Mouse (Mus musculus): ENCODE data around the gene Gemin5. TPM values are rescaled to one million over a fixed set of nuclear protein-coding genes. Genes with fewer than 3 reads are reported as not detected.
"Not testable (repeated sequence)": the region's sequence is repeated elsewhere in the genome, so short reads cannot be mapped to it uniquely, and the experiment has no call there.

The Gemin5 gene
- polyA plus RNA-seq (2012; fragmentation: generic; extraction: Trizol): 18.7 TPM

GRCm38 (mm10) chr11:58168167-58168915 lies at the start of gene Gemin5:
TSS of gene Gemin5 (minus strand) at chr11:58168539.
- Histone ChIP-seq H3K4me3 (peak within 1 kb of the TSS; percentile 55), H3K79me2 (ENCODE audit: control insufficient read depth, insufficient read depth) (peaks cover 15% of the 10 kb centered on the region), H3K36me3 (ENCODE audit: control insufficient read depth, insufficient read depth) (peaks cover 10% of the 10 kb centered on the region), H3K27me3 (ENCODE audit: control insufficient read depth, insufficient read depth, insufficient read length) (no peaks in the 10 kb centered on the region), H3K4me2 (ENCODE audit: low read depth) (peak within 1 kb of the TSS; percentile 86), H3ac (ENCODE audit: control insufficient read depth, insufficient read length) (peak within 1 kb of the TSS; percentile 79)
- TF ChIP-seq CEBPB (IDR thresholded peaks at IDR 0.05; ENCODE audit: insufficient read depth, poor library complexity, severe bottlenecking) (no peak), POLR2AphosphoS2 (IDR thresholded peaks at IDR 0.05; ENCODE audit: insufficient read length, low read depth) (peak; percentile 85), REST (IDR thresholded peaks at IDR 0.05; ENCODE audit: insufficient read depth, insufficient read length) (no peak), POLR2A (IDR thresholded peaks at IDR 0.05; ENCODE audit: insufficient read length, low read depth) (peak; percentile 94), MYOD1 (IDR thresholded peaks at IDR 0.05; ENCODE audit: control insufficient read depth in 1 of 3, insufficient read length in 2 of 3, low read depth in 2 of 3) (peak in 1 of 3 experiments; percentile 22), SRF (IDR thresholded peaks at IDR 0.05; ENCODE audit: control insufficient read depth, insufficient read length, low read depth) (no peak), USF1 (IDR thresholded peaks at IDR 0.05; ENCODE audit: low read depth) (peak; percentile 1), TCF3 (IDR thresholded peaks at IDR 0.05; ENCODE audit: insufficient read length, low read depth) (no peak), MYOG (IDR thresholded peaks at IDR 0.05; ENCODE audit: control insufficient read depth in 1 of 3, insufficient read depth in 1 of 3, insufficient read length in 2 of 3, low read depth in 2 of 3) (peak in 1 of 3 experiments; percentile 12), E2F4 (IDR thresholded peaks at IDR 0.05; ENCODE audit: insufficient read depth) (no peak), MAX (IDR thresholded peaks at IDR 0.05; ENCODE audit: low read depth) (no peak)

GRCm38 (mm10) chr11:58216823-58217222 lies 48.5 kb upstream of the Gemin5 start:
- Histone ChIP-seq H3K79me2 (ENCODE audit: control insufficient read depth, insufficient read depth) (no peaks in the 10 kb centered on the region), H3ac (ENCODE audit: control insufficient read depth, insufficient read length) (no peak overlapping the region), H3K4me2 (ENCODE audit: low read depth) (no peak overlapping the region), H3K4me3 (no peak overlapping the region), H3K36me3 (ENCODE audit: control insufficient read depth, insufficient read depth) (no peaks in the 10 kb centered on the region), H3K27me3 (ENCODE audit: control insufficient read depth, insufficient read depth, insufficient read length) (no peaks in the 10 kb centered on the region)
- TF ChIP-seq SRF (IDR thresholded peaks at IDR 0.05; ENCODE audit: control insufficient read depth, insufficient read length, low read depth) (no peak), CEBPB (IDR thresholded peaks at IDR 0.05; ENCODE audit: insufficient read depth, poor library complexity, severe bottlenecking) (peak; percentile 63)

- H3ac ChIP-seq (ENCODE audit: control insufficient read depth, insufficient read length): no peak overlapping the region
- H3K4me3 ChIP-seq: no peak overlapping the region
- no peak overlapping the region for H3K4me2 ChIP-seq (ENCODE audit: low read depth)
- no peak for TF ChIP-seq MYOG (IDR thresholded peaks at IDR 0.05; ENCODE audit: control insufficient read depth in 1 of 3, insufficient read depth in 1 of 3, insufficient read length in 2 of 3, low read depth in 2 of 3)
- no peak for TF ChIP-seq MAX (IDR thresholded peaks at IDR 0.05; ENCODE audit: low read depth)
- no peak for TF ChIP-seq MYOD1 (IDR thresholded peaks at IDR 0.05; ENCODE audit: control insufficient read depth in 1 of 3, insufficient read length in 2 of 3, low read depth in 2 of 3)
- TF ChIP-seq REST (IDR thresholded peaks at IDR 0.05; ENCODE audit: insufficient read depth, insufficient read length): no peak
- TF ChIP-seq USF1 (IDR thresholded peaks at IDR 0.05; ENCODE audit: low read depth): no peak
- H3K79me2 ChIP-seq (ENCODE audit: control insufficient read depth, insufficient read depth): no peaks in the 10 kb centered on the region
- H3K36me3 ChIP-seq (ENCODE audit: control insufficient read depth, insufficient read depth): no peaks in the 10 kb centered on the region
- H3K27me3 ChIP-seq (ENCODE audit: control insufficient read depth, insufficient read depth, insufficient read length): no peaks in the 10 kb centered on the region
Measured at GRCm38 (mm10) chr11:58215814-58216213, 47.5 kb upstream of the Gemin5 start.

- not testable (repeated sequence) for H3K4me3 ChIP-seq; H3K27me3 ChIP-seq (ENCODE audit: control insufficient read depth, insufficient read depth, insufficient read length); H3K36me3 ChIP-seq (ENCODE audit: control insufficient read depth, insufficient read depth); H3ac ChIP-seq (ENCODE audit: control insufficient read depth, insufficient read length); H3K79me2 ChIP-seq (ENCODE audit: control insufficient read depth, insufficient read depth)
- peak overlapping the region; percentile 12 for H3K4me2 ChIP-seq (ENCODE audit: low read depth)
Measured at GRCm38 (mm10) chr11:58215049-58215430, 46.7 kb upstream of the Gemin5 start.

- H3ac ChIP-seq (ENCODE audit: control insufficient read depth, insufficient read length): no peak overlapping the region
- no peaks in the 10 kb centered on the region for H3K36me3 ChIP-seq (ENCODE audit: control insufficient read depth, insufficient read depth)
- H3K4me3 ChIP-seq: no peak overlapping the region
- no peak for TF ChIP-seq SRF (IDR thresholded peaks at IDR 0.05; ENCODE audit: control insufficient read depth, insufficient read length, low read depth)
- no peak for TF ChIP-seq MYOD1 (IDR thresholded peaks at IDR 0.05; ENCODE audit: control insufficient read depth in 1 of 3, insufficient read length in 2 of 3, low read depth in 2 of 3)
- TF ChIP-seq USF1 (IDR thresholded peaks at IDR 0.05; ENCODE audit: low read depth): no peak
- no peak for TF ChIP-seq TCF12 (IDR thresholded peaks at IDR 0.05; ENCODE audit: insufficient read depth, poor library complexity, severe bottlenecking)
- no peak for TF ChIP-seq REST (IDR thresholded peaks at IDR 0.05; ENCODE audit: insufficient read depth, insufficient read length)
- no peak for TF ChIP-seq MYOG (IDR thresholded peaks at IDR 0.05; ENCODE audit: control insufficient read depth in 1 of 3, insufficient read depth in 1 of 3, insufficient read length in 2 of 3, low read depth in 2 of 3)
- no peak for TF ChIP-seq TCF3 (IDR thresholded peaks at IDR 0.05; ENCODE audit: insufficient read length, low read depth)
- no peaks in the 10 kb centered on the region for H3K27me3 ChIP-seq (ENCODE audit: control insufficient read depth, insufficient read depth, insufficient read length)
- no peaks in the 10 kb centered on the region for H3K79me2 ChIP-seq (ENCODE audit: control insufficient read depth, insufficient read depth)
- peak overlapping the region; percentile 69 for H3K4me2 ChIP-seq (ENCODE audit: low read depth)
Measured at GRCm38 (mm10) chr11:58214391-58215048, 46.2 kb upstream of the Gemin5 start.
